Mouse (Mus musculus) small intestine, adult 2 months (tissue): Measurements from ENCODE around the gene Crb2. TPM values are rescaled to one million over a fixed set of nuclear protein-coding genes. Genes with fewer than 3 reads are reported as not detected.

Source experiments
- H3K27ac ChIP-seq: fragments of 200-500 bp; 2 replicates; pipeline ENCODE4 v1.5.1; 2012; ENCODE audit warnings: low read depth, low read length, control low read depth, inconsistent platforms; ENCODE audit not compliant: insufficient read depth
- H3K27me3 ChIP-seq: fragments of 200-500 bp; 2 replicates; pipeline ENCODE4 v1.6.1; 2012; ENCODE audit warnings: mild to moderate bottlenecking, moderate library complexity, low read length, inconsistent platforms; ENCODE audit not compliant: control insufficient read depth, insufficient read depth
- H3K36me3 ChIP-seq: fragments of 200-500 bp; 2 replicates; pipeline ENCODE4 v1.6.1; 2012; ENCODE audit warnings: mild to moderate bottlenecking, low read length, control low read depth, inconsistent platforms; ENCODE audit not compliant: control insufficient read depth, insufficient read depth
- H3K4me1 ChIP-seq: fragments of 200-500 bp; 2 replicates; pipeline ENCODE4 v1.6.1; 2012; ENCODE audit warnings: low read length, inconsistent platforms, mixed read lengths; ENCODE audit not compliant: control insufficient read depth, insufficient read depth, insufficient read length
- H3K4me3 ChIP-seq: fragments of 200-500 bp; 2 replicates; pipeline ENCODE4 v1.5.1; 2012; ENCODE audit warnings: low read depth, mild to moderate bottlenecking, control low read depth, inconsistent platforms, low read length, moderate library complexity
- CTCF ChIP-seq: fragments of 200-500 bp; IDR thresholded peaks from 2 replicates; pipeline ENCODE4 v1.5.1; 2012; ENCODE audit warnings: low read depth, mild to moderate bottlenecking, control low read depth, inconsistent platforms, low read length, moderate library complexity, mixed read lengths; ENCODE audit not compliant: insufficient replicate concordance, insufficient read length; ENCODE audit errors: extremely low read depth
- POLR2A ChIP-seq: fragments of 200-500 bp; IDR thresholded peaks from 2 replicates; pipeline ENCODE4 v1.6.1; 2012; ENCODE audit warnings: low read depth, mild to moderate bottlenecking, control low read depth, inconsistent platforms, low read length, moderate library complexity
- WGBS: fragments of 180-500 bp; shearing (Covaris S2); methylation state at CpG from one replicate; pipeline ENCODE4 v1.1.7; 2018; 5-methylcytosine and 5-hydroxymethylcytosine counted together
- polyA plus RNA-seq: library from polyadenylated mRNA; depleted of rRNA; stranded (reverse); fragments of >200 nt; gene quantifications from 2 replicates; pipeline ENCODE4 v1.2.3, GENCODE M21; 2012; rRNA removed

The Crb2 gene
- polyA plus RNA-seq, 1 experiment, result 0.14 TPM

DNA sequence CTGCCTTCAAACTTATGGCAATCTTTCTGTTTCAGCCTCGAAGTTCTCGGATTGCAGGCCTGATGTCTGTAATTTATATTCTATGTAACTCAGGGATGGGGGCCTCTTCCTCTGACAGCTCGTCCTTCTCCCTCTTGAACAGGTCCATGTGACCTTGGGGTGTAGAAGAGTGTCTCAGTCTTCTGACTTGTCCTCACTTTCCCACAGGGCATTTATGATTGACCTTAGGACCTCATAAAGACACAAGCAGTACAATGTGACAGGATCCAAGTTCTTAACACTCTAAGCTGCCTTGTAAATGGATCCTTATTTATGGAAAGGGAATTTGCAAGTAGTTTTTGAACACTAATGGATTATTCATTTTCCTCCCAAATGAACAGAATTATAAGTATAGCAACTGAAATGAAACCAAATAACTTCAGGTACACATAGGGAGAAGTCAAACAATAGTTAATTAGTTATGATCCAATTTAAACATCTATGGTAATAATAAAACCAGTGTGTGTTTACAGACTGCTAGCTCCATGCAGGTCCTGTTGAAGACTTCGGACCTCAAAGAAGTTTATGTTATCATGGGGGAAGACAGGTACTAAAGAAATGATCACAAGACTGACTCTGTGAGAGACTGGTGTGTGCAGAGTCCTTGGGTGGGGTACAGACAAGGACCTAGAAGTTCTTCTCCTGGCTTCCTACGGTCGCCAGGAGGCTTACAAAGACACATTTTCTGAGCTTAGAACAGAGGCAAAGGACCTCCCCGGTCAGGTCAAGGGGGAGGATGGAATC, 62.3 kb downstream of the Crb2 start:
- TF ChIP-seq CTCF (no peak), POLR2A (no peak)
- Histone ChIP-seq H3K36me3 (no peaks in the 10 kb centered on the region), H3K27me3 (no peaks in the 10 kb centered on the region), H3K4me1 (peaks cover 6% of the 10 kb centered on the region; the same call in 1 of the 2 replicates), H3K27ac (no peak overlapping the region), H3K4me3 (no peak overlapping the region)
- 46% methylated on average over 7 of the region's 7 CpGs for WGBS

DNA sequence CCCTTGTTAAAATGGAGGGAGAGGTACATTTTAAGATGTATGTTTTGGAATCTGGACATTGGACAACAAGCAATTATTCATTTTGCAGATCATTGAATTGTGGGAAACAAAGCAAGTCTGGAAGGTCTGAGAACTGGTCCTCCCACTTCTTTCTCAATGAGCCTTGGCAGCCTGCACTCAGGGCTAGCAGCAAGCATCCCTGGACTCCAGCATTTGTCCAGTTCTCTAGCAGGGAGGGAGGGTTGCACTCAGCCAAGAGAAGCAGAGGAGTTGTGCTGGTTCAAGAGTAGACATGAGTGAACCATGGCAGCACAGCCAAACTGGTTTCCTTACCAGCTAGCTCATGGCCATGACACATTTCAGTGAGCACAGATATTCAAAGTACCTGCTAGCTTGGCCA, 63.9 kb downstream of the Crb2 start:
- Histone ChIP-seq H3K36me3 (no peaks in the 10 kb centered on the region), H3K27ac (no peak overlapping the region), H3K27me3 (no peaks in the 10 kb centered on the region), H3K4me3 (no peak overlapping the region), H3K4me1 (peaks cover 6% of the 10 kb centered on the region; the same call in 1 of the 2 replicates)
- TF ChIP-seq POLR2A (no peak), CTCF (no peak)

- H3K36me3 ChIP-seq, result no peaks in the 10 kb centered on the region
- H3K4me1 ChIP-seq, result peaks cover 6% of the 10 kb centered on the region; the same call in 1 of the 2 replicates
- 73% methylated on average over 7 of the region's 7 CpGs for WGBS
- H3K27ac ChIP-seq, result no peak overlapping the region
- TF ChIP-seq CTCF (no peak), POLR2A (no peak)
- H3K27me3 ChIP-seq, result no peaks in the 10 kb centered on the region
- no peak overlapping the region for H3K4me3 ChIP-seq
Measured at GRCm38 (mm10) chr2:37842151-37842569, 66.1 kb downstream of the Crb2 start.

DNA sequence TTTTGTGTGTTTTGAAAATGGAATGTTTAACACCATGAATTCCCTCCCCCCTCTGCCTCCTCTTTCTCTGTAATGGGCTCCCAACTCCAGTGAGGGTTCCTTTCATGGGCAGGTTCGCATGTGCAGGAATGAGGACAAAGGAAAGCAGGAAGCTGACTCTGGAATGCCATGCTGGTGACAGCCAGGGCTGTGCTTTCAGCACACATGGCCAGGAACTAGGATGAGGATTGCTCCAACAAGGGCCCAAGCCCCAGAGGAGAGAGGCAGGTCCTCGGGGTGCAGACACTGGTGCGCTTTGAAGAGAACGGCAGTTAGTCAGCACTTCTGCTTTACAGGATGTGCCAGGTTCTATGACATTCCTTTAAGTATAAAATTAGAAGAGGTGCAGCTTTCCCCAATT, 66.7 kb downstream of the Crb2 start:
- H3K27ac ChIP-seq, result no peak overlapping the region
- no peaks in the 10 kb centered on the region for H3K36me3 ChIP-seq
- TF ChIP-seq POLR2A, result no peak
- peaks cover 6% of the 10 kb centered on the region; the same call in 1 of the 2 replicates for H3K4me1 ChIP-seq
- no peak overlapping the region for H3K4me3 ChIP-seq
- no peaks in the 10 kb centered on the region for H3K27me3 ChIP-seq
- WGBS, result 76% methylated on average over 4 of the region's 4 CpGs

Other genes starting within 250 kb of the Crb2 start
- 1.2 and 2.7 TPM in 2 replicates for gene Strbp, start 72.4 kb upstream of the Crb2 start, polyA plus RNA-seq